ENCODE assay signal across 8 mouse cellular contexts in genomic region chr17:64600372-64601090, GRCm38 (mm10). TPM values are rescaled to one million over a fixed set of nuclear protein-coding genes. Genes with fewer than 3 reads are reported as not detected.
DNase-seq lines count a peak whose midpoint lies in the region; ATAC-seq and TF ChIP-seq lines count a peak whose summit lies in the region.

Gene Man2a1 (plus strand): TSS chr17:64600736.

- H3K4me1 ChIP-seq in lung, embryonic 15.5 days, result peaks cover 37% of the 10 kb centered on the region
- H3K4me1 ChIP-seq in olfactory bulb, adult 2 months (ENCODE audit: control insufficient read depth, insufficient read depth, low read length), result peaks cover 7% of the 10 kb centered on the region
- peaks cover 15% of the 10 kb centered on the region for H3K4me1 ChIP-seq in thymus, adult 2 months (replicated peaks; ENCODE audit: control insufficient read depth, insufficient read depth, low read length)

- no peaks in the 10 kb centered on the region for H3K27me3 ChIP-seq in lung, embryonic 15.5 days
- H3K27me3 ChIP-seq in thymus, adult 2 months (ENCODE audit: control insufficient read depth, insufficient read depth, low read length), result no peaks in the 10 kb centered on the region

- H3K27ac ChIP-seq in lung, embryonic 15.5 days, result peak within 1 kb of the TSS; percentile 94
- H3K27ac ChIP-seq in olfactory bulb, adult 2 months (ENCODE audit: insufficient read depth, low read depth, low read length), result peak within 1 kb of the TSS; percentile 90
- H3K27ac ChIP-seq in thymus, adult 2 months (ENCODE audit: control insufficient read depth, insufficient read depth, low read length), result peak within 1 kb of the TSS; percentile 66

- H3K9ac ChIP-seq in lung, embryonic 15.5 days, result peak within 1 kb of the TSS; percentile 95

- ATAC-seq in frontal cortex, adult (ENCODE audit: low TSS enrichment), result peak; percentile 84
- peak; percentile 80 to 83 for ATAC-seq in hematopoietic stem cell, adult 5-6 weeks (replicated peaks in 1 of 2; ENCODE audit: insufficient read depth in 1 of 2, low FRiP score in 2 of 2, low TSS enrichment in 1 of 2, low read depth in 1 of 2, poor library complexity in 2 of 2, severe bottlenecking in 2 of 2)
- ATAC-seq in lung, embryonic 15.5 days (ENCODE audit: borderline replicate concordance, extremely low read depth, low FRiP score, low TSS enrichment), result peak; percentile 96

- no peaks in the 10 kb centered on the region for H3K9me3 ChIP-seq in lung, embryonic 15.5 days

- peak; percentile 74; the same call in 1 of the 2 replicates for TF ChIP-seq POLR2A in olfactory bulb, adult 2 months (IDR thresholded peaks at IDR 0.05; ENCODE audit: insufficient read depth, low read depth, low read length)
- TF ChIP-seq POLR2A in thymus, adult 2 months (IDR thresholded peaks at IDR 0.05; ENCODE audit: control insufficient read depth, extremely low read depth, insufficient read depth, low read length, poor library complexity), result peak; percentile 89

- DNase-seq in Muller cell, postnatal 12 days (ENCODE audit: inconsistent ontology term), result peak; percentile 96
- peak; percentile 89 for DNase-seq in cerebellum, adult 9-10 months
- peak; percentile 54 for DNase-seq in layer of hippocampus, adult 9-10 months (ENCODE audit: low spot score)
- DNase-seq in thymus, adult 2 months, result peak; percentile 88

- H3K36me3 ChIP-seq in lung, embryonic 15.5 days, result no peaks in the 10 kb centered on the region
- no peaks in the 10 kb centered on the region for H3K36me3 ChIP-seq in thymus, adult 2 months (ENCODE audit: control insufficient read depth, insufficient read depth, low read length)

- H3K4me3 ChIP-seq in lung, embryonic 15.5 days, result peak within 1 kb of the TSS; percentile 92
- peak within 1 kb of the TSS; percentile 87 for H3K4me3 ChIP-seq in olfactory bulb, adult 2 months (ENCODE audit: insufficient read depth, low read depth, low read length)
- H3K4me3 ChIP-seq in thymus, adult 2 months (ENCODE audit: control insufficient read depth, insufficient read depth, low read length), result peak within 1 kb of the TSS; percentile 97

- H3K4me2 ChIP-seq in lung, embryonic 15.5 days, result peak within 1 kb of the TSS; percentile 74

- no peak for TF ChIP-seq CTCF in olfactory bulb, adult 2 months (IDR thresholded peaks at IDR 0.05; ENCODE audit: insufficient read depth, low read depth, low read length)
- 0 out of 2 replicates have a peak, but pooled peaks have one; percentile 58 for TF ChIP-seq CTCF in thymus, adult 2 months (IDR thresholded peaks at IDR 0.05; ENCODE audit: borderline replicate concordance, control insufficient read depth, extremely low read depth, insufficient read depth, low read length, poor library complexity)

- WGBS in lung, embryonic 15.5 days, result under 1% methylated on average over 34 of the region's 69 CpGs
- WGBS in olfactory bulb, adult 2 months, result under 1% methylated on average over 69 of the region's 69 CpGs
- WGBS in thymus, adult 2 months, result under 1% methylated on average over 65 of the region's 69 CpGs

RNA-seq across cellular contexts. Expression of gene Man2a1, which starts in this region (rescaled TPM):
- 18.6 and 19.4 TPM in 2 replicates for total RNA-seq in hematopoietic stem cell, adult 5-6 weeks (2017)
- polyA plus RNA-seq in lung, embryonic 15.5 days (2015; fragmentation: Nextera tagmentation; extraction: Ambion mirVana), result 9.3 and 9.4 TPM in 2 replicates
- polyA plus RNA-seq in olfactory bulb, adult 2 months (2012; ENCODE audit: insufficient read depth, insufficient read length, low replicate concordance, missing spikeins), result not detected in 2 replicates
- polyA plus RNA-seq in thymus, adult 2 months (2012; rRNA removed), result 16.2 and 21.3 TPM in 2 replicates

Comparison
In these comparisons a context has a peak if more than half of its experiments do, and no peak if none do; other contexts are left out.
1. Peak in every context shown above with its lines: DNase-seq, ATAC-seq, H3K4me3 ChIP-seq and H3K27ac ChIP-seq.